Mouse (Mus musculus) ovary, postnatal 10 days (tissue): ENCODE results near the gene Pik3cg.
"Not testable (repeated sequence)": the region's sequence is repeated elsewhere in the genome, so short reads cannot be mapped to it uniquely, and the experiment has no call there.

Experiments
- DNase-seq: peaks from one replicate; pipeline ENCODE4 v3.0.0; 2022; ENCODE audit warnings: low spot score

Pik3cg gene

GRCm38 (mm10) chr12:32207948-32208891, at the start of gene Pik3cg:
Gene Pik3cg, minus strand, starts transcription at chr12:32208659.
- DNase-seq: no peak

- no peak for DNase-seq
Observed at GRCm38 (mm10) chr12:32248483-32248882, 40.0 kb upstream of the Pik3cg start.

GRCm38 (mm10) chr12:32245566-32246233, 37.2 kb upstream of the Pik3cg start:
- DNase-seq: no peak

- DNase-seq: no peak
Observed at GRCm38 (mm10) chr12:32243586-32243985, 35.1 kb upstream of the Pik3cg start.

- not testable (repeated sequence) for DNase-seq
Observed at GRCm38 (mm10) chr12:32239134-32239533, 30.7 kb upstream of the Pik3cg start.

GRCm38 (mm10) chr12:32238433-32238832, 30.0 kb upstream of the Pik3cg start:
- no peak for DNase-seq

GRCm38 (mm10) chr12:32237839-32238238, 29.4 kb upstream of the Pik3cg start:
- DNase-seq: no peak

- no peak for DNase-seq
Observed at GRCm38 (mm10) chr12:32237139-32237538, 28.7 kb upstream of the Pik3cg start.

- no peak for DNase-seq
Observed at GRCm38 (mm10) chr12:32236450-32236849, 28.0 kb upstream of the Pik3cg start.

GRCm38 (mm10) chr12:32233871-32234270, 25.4 kb upstream of the Pik3cg start:
- DNase-seq: no peak

GRCm38 (mm10) chr12:32231398-32231797, 22.9 kb upstream of the Pik3cg start:
- no peak for DNase-seq

GRCm38 (mm10) chr12:32223629-32224028, 15.2 kb upstream of the Pik3cg start:
- DNase-seq: no peak

GRCm38 (mm10) chr12:32222758-32223385, 14.4 kb upstream of the Pik3cg start:
- DNase-seq: no peak

- no peak for DNase-seq
Observed at GRCm38 (mm10) chr12:32220387-32220786, 11.9 kb upstream of the Pik3cg start.

GRCm38 (mm10) chr12:32215143-32215542, 6.7 kb upstream of the Pik3cg start:
- DNase-seq: no peak

GRCm38 (mm10) chr12:32212702-32213101, 4.2 kb upstream of the Pik3cg start:
- DNase-seq: no peak

- no peak for DNase-seq
Observed at GRCm38 (mm10) chr12:32212156-32212555, 3.7 kb upstream of the Pik3cg start.

GRCm38 (mm10) chr12:32211257-32211656, 2.8 kb upstream of the Pik3cg start:
- DNase-seq: no peak

GRCm38 (mm10) chr12:32208951-32209350, 492 bp upstream of the Pik3cg start:
- DNase-seq: no peak

- DNase-seq: no peak
Observed at GRCm38 (mm10) chr12:32207141-32207540, 1.3 kb downstream of the Pik3cg start.

- no peak for DNase-seq
Observed at GRCm38 (mm10) chr12:32203695-32204094, 4.8 kb downstream of the Pik3cg start.

GRCm38 (mm10) chr12:32202583-32202982, 5.9 kb downstream of the Pik3cg start:
- no peak for DNase-seq

- DNase-seq: no peak
Observed at GRCm38 (mm10) chr12:32201932-32202331, 6.5 kb downstream of the Pik3cg start.
